In genomic region chr13:24082153-24082552, GRCm38 (mm10) we compare ENCODE assay signal across 13 mouse cellular contexts.
"Had no signal": no experiment of that assay in that cellular context is flagged by ENCODE, and none has a peak within 500 bp of the region (broad histone marks: within the 10 kb centered on the region; RNA-seq: fewer than 3 reads in every experiment).

No protein-coding gene starts in this region.

- H3K4me3 ChIP-seq: left cerebral cortex, adult 2 months; liver, embryonic 13.5 days had no signal

- H3K4me2 ChIP-seq: liver, embryonic 13.5 days; midbrain, embryonic 11.5 days had no signal

- H3K9ac ChIP-seq: liver, embryonic 13.5 days had no signal

- H3K9me3 ChIP-seq: liver, embryonic 13.5 days had no signal

- H3K36me3 ChIP-seq: liver, embryonic 13.5 days had no signal

- H3K27ac ChIP-seq: left cerebral cortex, adult 2 months; liver, embryonic 13.5 days; stomach, postnatal 0 days had no signal

- H3K4me1 ChIP-seq: liver, embryonic 13.5 days had no signal

- DNase-seq: kidney, postnatal 14 days; kidney, postnatal 4 days; liver, embryonic 13.5 days; lung, adult 2 months; lung, postnatal 14 days; lung, postnatal 4 days; midbrain, embryonic 14.5 days; thymus, adult 2 months; thymus, postnatal 14 days; thymus, postnatal 4 days had no signal

- H3K27me3 ChIP-seq: liver, embryonic 13.5 days had no signal
